Mouse (Mus musculus): ENCODE measurements at regions not wholly inside any gene's neighbourhood (a gene's known extent, or its start where the extent isn't known, plus 50 kb on each side); places are given as distances from the start of the nearest gene placed in this dataset.

DNA sequence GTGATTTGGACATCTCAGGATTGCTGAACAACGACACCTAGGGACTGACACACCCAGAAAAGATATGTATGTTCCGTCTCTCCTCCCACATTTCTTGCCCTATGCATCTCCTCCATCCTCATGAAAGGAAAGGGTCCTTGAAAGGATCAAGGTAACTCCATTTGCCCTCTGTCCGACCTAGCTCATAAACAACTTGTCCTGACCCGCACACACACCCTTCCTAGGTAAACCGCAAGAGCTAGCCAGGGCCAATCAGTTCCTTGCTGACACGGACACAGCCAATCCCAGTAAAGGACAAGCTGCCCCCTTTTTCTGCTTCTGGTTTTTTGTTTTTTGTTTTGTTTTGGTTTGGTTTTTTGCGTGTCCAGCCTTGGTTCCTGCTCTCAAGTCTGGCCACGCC, 118.0 kb downstream of the Atp23 start:
- H3K27me3 ChIP-seq: no peaks in the 10 kb centered on the region
- no peaks in the 10 kb centered on the region for H3K4me1 ChIP-seq
- ATAC-seq (ENCODE audit: insufficient number of reproducible peaks, insufficient read depth, low FRiP score, low TSS enrichment): no peak
- no peaks in the 10 kb centered on the region for H3K36me3 ChIP-seq
- WGBS: 89% methylated on average over 8 of the region's 8 CpGs
- H3K27ac ChIP-seq: no peak overlapping the region
- H3K9ac ChIP-seq: no peak overlapping the region
- H3K4me3 ChIP-seq: no peak overlapping the region
- no peaks in the 10 kb centered on the region for H3K9me3 ChIP-seq
- H3K4me2 ChIP-seq (replicated peaks): no peak overlapping the region

DNA sequence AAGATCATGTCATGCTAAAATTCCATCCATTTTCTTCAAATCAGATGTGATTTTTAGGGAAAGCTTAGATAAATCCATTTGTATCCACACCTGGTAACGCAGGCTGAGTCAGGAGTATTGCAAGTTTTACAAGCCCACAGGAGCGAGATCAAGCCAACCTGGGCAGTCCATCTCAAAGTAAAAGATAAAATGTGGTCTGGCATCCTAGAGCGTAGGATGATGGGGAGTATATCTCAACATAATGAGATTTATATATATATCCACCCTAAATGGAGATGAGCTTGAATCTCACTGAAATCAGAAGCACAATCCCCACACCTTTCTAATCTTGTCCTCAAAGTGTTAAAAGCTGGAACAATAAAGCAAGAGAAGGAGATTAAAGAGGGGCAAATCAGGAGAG, 124.6 kb downstream of the Atp23 start:
- H3K9ac ChIP-seq: no peak overlapping the region
- no peaks in the 10 kb centered on the region for H3K36me3 ChIP-seq
- 82% methylated on average over 3 of the region's 3 CpGs for WGBS
- no peaks in the 10 kb centered on the region for H3K9me3 ChIP-seq
- no peak overlapping the region for H3K4me2 ChIP-seq (replicated peaks)
- H3K27me3 ChIP-seq: no peaks in the 10 kb centered on the region
- 0 out of 2 replicates have a peak, but pooled peaks cover 3% of the 10 kb centered on the region for H3K4me1 ChIP-seq
- H3K27ac ChIP-seq: no peak overlapping the region
- no peak for ATAC-seq (ENCODE audit: insufficient number of reproducible peaks, insufficient read depth, low FRiP score, low TSS enrichment)
- H3K4me3 ChIP-seq: no peak overlapping the region

DNA sequence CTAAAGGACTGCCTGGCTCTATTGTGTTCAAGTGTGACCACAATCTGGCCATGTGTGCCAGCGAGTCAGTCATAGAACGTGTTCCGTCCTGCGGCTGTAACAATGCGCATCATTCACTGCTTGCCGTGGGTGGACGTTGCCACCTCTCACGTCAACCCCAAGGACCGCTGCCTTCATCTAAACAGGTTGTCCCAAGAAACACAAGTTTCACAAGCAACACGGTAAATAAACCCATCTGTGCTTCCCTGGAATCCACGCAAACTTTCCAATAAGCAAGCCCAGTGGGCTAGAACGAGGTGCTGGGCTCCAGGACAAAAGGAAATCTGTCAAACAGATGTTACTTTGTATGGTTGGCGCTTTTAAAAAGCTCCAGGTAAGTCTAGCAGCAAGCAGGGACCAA, 125.2 kb downstream of the Atp23 start:
- H3K36me3 ChIP-seq: no peaks in the 10 kb centered on the region
- no peak overlapping the region for H3K27ac ChIP-seq
- no peaks in the 10 kb centered on the region for H3K9me3 ChIP-seq
- no peak overlapping the region for H3K9ac ChIP-seq
- no peaks in the 10 kb centered on the region for H3K27me3 ChIP-seq
- H3K4me2 ChIP-seq (replicated peaks): no peak overlapping the region
- H3K4me1 ChIP-seq: 0 out of 2 replicates have a peak, but pooled peaks cover 3% of the 10 kb centered on the region
- H3K4me3 ChIP-seq: no peak overlapping the region
- ATAC-seq (ENCODE audit: insufficient number of reproducible peaks, insufficient read depth, low FRiP score, low TSS enrichment): no peak
- WGBS: 72% methylated on average over 13 of the region's 13 CpGs

DNA sequence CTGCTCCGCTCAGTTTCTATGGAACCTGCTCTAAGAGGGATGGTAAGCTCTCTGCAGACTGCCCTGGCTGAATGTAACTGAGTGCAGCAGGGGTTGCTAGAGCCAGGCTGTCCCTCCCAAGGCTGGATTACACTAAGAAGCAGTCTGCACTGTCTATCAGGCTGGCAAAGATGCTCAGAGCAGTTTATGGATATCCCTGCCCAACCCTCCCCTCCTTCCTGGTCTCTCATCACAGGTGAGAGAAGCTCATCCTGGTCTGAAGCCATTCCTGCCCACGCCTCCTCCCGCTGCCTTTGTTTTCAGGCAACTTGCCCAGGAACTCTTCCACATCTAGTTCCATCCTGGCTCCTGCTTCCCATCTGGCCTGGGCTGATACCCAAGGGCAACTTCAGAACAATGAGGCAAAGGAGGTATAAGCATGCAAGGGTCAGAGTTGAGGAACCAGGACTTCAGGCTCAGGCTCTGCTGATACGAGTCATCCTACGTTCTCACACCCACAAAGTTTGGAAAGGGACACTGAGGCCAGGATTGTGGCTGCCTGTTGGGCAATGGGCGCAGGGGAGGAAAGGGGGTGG, 130.6 kb downstream of the Atp23 start:
- H3K27me3 ChIP-seq: no peaks in the 10 kb centered on the region
- WGBS: 85% methylated on average over 6 of the region's 6 CpGs
- H3K27ac ChIP-seq: no peak overlapping the region
- no peak overlapping the region for H3K4me2 ChIP-seq (replicated peaks)
- H3K36me3 ChIP-seq: no peaks in the 10 kb centered on the region
- H3K4me3 ChIP-seq: no peak overlapping the region
- H3K9ac ChIP-seq: no peak overlapping the region
- no peaks in the 10 kb centered on the region for H3K4me1 ChIP-seq
- no peak for ATAC-seq (ENCODE audit: insufficient number of reproducible peaks, insufficient read depth, low FRiP score, low TSS enrichment)
- no peaks in the 10 kb centered on the region for H3K9me3 ChIP-seq

DNA sequence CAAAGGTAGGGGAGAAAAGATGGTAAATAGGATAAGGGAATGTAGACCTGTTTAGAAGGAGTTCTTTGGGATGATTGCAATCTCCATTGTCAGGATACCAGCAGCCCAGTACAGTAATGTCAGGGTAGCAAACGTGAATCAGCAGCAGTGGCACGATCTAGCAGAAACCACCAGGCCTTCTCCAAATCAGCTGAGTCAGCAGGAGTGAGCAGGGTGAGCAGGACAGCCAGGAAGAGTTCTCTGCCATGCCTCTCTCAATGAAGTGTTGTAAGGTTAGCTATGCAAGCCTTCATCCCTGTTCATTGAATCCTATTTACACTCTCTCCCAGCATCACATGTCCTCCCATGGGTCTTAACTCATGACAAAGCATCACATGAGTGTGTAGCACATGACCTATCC, 135.5 kb downstream of the Atp23 start:
- H3K27ac ChIP-seq: no peak overlapping the region
- no peak overlapping the region for H3K4me3 ChIP-seq
- ATAC-seq (ENCODE audit: insufficient number of reproducible peaks, insufficient read depth, low FRiP score, low TSS enrichment): no peak
- WGBS: 77% methylated on average over 2 of the region's 2 CpGs
- no peaks in the 10 kb centered on the region for H3K36me3 ChIP-seq
- no peak overlapping the region for H3K9ac ChIP-seq
- H3K4me2 ChIP-seq (replicated peaks): no peak overlapping the region
- H3K27me3 ChIP-seq: no peaks in the 10 kb centered on the region
- no peaks in the 10 kb centered on the region for H3K9me3 ChIP-seq
- H3K4me1 ChIP-seq: no peaks in the 10 kb centered on the region

DNA sequence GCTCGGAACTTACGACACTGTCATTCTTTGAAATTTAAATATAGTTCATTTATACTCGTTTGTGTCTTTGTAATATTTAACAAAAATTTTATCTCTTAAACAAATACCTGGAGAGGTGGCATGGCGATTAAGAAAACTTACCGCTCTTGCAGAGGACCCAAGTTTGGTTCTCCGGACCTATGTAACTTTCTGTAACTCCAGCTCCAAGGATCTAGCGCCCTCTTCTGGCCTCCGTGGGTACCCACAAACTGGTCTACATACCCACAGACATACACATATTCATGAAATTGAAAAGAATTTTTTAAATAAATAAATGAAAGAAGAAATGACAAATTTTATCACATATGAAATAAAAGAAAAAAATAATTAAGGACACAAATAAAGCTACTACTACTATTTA, 136.4 kb downstream of the Atp23 start:
- H3K27ac ChIP-seq: no peak overlapping the region
- no peak overlapping the region for H3K9ac ChIP-seq
- no peak overlapping the region for H3K4me2 ChIP-seq (replicated peaks)
- WGBS: 74% methylated on average over 8 of the region's 8 CpGs
- no peak overlapping the region for H3K4me3 ChIP-seq
- no peaks in the 10 kb centered on the region for H3K27me3 ChIP-seq
- no peaks in the 10 kb centered on the region for H3K4me1 ChIP-seq
- no peaks in the 10 kb centered on the region for H3K36me3 ChIP-seq
- no peak for ATAC-seq (ENCODE audit: insufficient number of reproducible peaks, insufficient read depth, low FRiP score, low TSS enrichment)
- H3K9me3 ChIP-seq: no peaks in the 10 kb centered on the region

DNA sequence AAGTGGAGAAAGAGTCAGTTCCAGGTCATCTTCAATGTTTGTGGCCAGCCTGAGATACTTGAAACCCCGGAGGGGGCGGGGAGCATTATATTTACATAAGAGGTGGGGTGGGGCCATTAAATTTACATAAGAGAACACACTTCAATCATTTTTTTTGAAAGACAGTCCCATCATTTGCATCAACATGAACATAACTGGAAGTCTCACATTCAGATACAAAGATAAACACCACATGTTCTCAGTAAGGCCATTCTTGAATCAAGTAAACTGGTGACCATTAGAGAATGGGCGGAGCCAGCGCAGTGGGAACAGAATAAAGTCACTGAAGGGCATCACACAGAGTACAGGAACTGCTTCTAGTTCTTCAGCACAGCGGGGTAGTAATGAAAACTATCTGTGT, 137.2 kb downstream of the Atp23 start:
- no peaks in the 10 kb centered on the region for H3K27me3 ChIP-seq
- H3K4me2 ChIP-seq (replicated peaks): no peak overlapping the region
- H3K9ac ChIP-seq: no peak overlapping the region
- no peak overlapping the region for H3K4me3 ChIP-seq
- ATAC-seq (ENCODE audit: insufficient number of reproducible peaks, insufficient read depth, low FRiP score, low TSS enrichment): no peak
- no peaks in the 10 kb centered on the region for H3K9me3 ChIP-seq
- no peaks in the 10 kb centered on the region for H3K4me1 ChIP-seq
- no peak overlapping the region for H3K27ac ChIP-seq
- 69% methylated on average over 5 of the region's 5 CpGs for WGBS
- H3K36me3 ChIP-seq: no peaks in the 10 kb centered on the region

DNA sequence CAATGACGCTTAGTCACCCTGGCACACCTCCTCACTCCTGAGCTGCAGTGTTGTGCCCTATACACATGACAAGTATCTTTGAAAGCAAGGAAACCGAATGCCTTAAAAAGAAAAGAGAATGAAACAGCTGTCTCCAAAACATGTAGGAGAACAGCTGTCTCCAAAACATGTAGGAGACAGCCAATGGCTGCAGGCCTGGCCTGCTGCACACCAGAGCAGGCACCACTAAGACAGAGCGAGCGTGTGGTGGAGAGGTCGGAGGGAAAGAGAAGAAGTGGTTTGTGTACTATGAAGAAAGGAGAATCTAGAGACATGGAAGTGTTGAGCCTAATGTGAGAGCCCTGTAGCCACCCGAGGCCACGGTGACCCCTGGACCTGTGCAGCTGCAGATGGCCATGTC, 142.5 kb downstream of the Atp23 start:
- no peak overlapping the region for H3K9ac ChIP-seq
- no peak overlapping the region for H3K27ac ChIP-seq
- H3K4me3 ChIP-seq: no peak overlapping the region
- WGBS: 80% methylated on average over 7 of the region's 7 CpGs
- H3K9me3 ChIP-seq: no peaks in the 10 kb centered on the region
- no peaks in the 10 kb centered on the region for H3K4me1 ChIP-seq
- no peak for ATAC-seq (ENCODE audit: insufficient number of reproducible peaks, insufficient read depth, low FRiP score, low TSS enrichment)
- no peaks in the 10 kb centered on the region for H3K36me3 ChIP-seq
- no peak overlapping the region for H3K4me2 ChIP-seq (replicated peaks)
- H3K27me3 ChIP-seq: no peaks in the 10 kb centered on the region

DNA sequence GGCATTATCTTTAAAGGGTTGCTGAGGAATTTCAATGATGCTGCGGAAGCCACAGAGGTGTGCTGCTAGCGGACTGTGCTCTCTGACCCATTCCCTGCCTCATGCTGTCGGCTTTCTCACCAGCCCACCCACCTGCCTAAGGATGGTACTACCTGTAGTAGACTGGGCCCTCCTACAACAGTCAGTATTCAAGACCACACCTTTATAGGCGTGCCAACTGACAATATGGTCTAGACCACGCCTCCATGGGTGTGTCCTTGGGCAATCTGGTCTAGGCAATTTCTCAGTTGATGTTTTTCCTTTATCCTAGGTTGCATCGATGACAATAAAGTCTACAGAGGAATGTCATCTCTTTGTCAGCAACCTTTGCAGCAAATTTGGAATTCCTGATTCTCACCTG, 148.0 kb downstream of the Atp23 start:
- Histone ChIP-seq H3K27ac (no peak overlapping the region), H3K4me1 (no peaks in the 10 kb centered on the region), H3K36me3 (no peaks in the 10 kb centered on the region), H3K9me3 (no peaks in the 10 kb centered on the region), H3K4me2 (replicated peaks) (no peak overlapping the region), H3K27me3 (no peaks in the 10 kb centered on the region), H3K4me3 (no peak overlapping the region), H3K9ac (no peak overlapping the region)
- ATAC-seq (ENCODE audit: insufficient number of reproducible peaks, insufficient read depth, low FRiP score, low TSS enrichment): no peak
- WGBS: 72% methylated on average over 6 of the region's 6 CpGs

DNA sequence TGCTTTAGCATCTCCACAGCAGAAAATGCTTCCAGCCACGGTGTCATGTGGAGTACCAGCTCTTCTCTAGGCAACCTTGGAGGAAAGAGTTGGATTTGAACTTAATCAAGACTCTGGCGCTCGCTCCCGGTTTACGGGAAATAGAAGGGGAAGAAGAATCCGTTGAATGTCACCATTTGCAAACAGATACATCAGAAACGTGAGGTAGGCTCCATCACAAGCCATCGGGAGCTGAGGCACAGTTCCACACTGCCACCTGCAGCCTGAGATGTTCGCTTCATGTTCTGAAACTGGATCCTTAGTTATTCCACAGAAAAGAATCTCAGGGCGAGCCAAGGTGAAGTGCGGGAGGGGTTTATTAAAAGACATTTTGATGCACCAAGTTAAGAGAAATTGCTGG, 148.5 kb downstream of the Atp23 start:
- no peak for ATAC-seq (ENCODE audit: insufficient number of reproducible peaks, insufficient read depth, low FRiP score, low TSS enrichment)
- no peaks in the 10 kb centered on the region for H3K9me3 ChIP-seq
- H3K27me3 ChIP-seq: no peaks in the 10 kb centered on the region
- H3K9ac ChIP-seq: no peak overlapping the region
- no peak overlapping the region for H3K4me2 ChIP-seq (replicated peaks)
- no peaks in the 10 kb centered on the region for H3K4me1 ChIP-seq
- H3K36me3 ChIP-seq: no peaks in the 10 kb centered on the region
- H3K27ac ChIP-seq: no peak overlapping the region
- H3K4me3 ChIP-seq: no peak overlapping the region
- 56% methylated on average over 11 of the region's 11 CpGs for WGBS

DNA sequence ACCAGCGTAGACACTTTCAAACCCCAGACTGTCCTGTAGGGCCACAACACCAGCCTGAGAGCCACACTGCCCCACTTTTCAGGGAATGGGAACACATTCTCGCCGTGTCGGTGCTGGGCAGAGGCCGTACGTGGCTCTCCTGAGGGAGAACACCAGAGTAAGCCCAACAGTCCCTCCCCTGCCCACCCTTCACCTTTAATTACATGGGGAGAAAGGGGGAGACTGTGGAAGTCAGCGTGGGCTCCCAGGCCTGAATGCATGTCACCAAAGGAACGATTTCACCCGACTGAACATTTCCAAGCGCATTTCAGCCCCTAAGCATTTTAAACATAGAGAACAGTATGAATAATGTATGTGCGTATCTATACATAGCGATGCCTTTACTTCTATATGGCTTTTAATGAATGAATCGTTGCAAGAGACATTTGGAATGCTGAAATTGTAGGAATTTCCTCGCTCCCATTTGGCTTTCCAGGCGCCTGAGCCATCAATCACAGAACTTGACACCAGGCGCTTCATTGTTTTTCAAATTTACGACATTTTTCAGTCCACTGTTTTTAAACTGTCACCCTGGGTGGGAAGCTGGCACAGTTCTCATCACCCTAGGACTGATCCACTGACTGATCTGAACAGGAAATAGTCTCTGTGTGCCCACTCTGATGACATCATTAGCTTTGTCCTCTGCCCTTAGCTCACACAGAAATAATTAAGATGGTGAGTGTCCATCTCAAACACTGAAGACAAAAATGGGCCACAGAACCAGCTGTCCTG, 152.3 kb downstream of the Atp23 start:
- no peak for ATAC-seq (ENCODE audit: insufficient number of reproducible peaks, insufficient read depth, low FRiP score, low TSS enrichment)
- H3K4me3 ChIP-seq: no peak overlapping the region
- no peak overlapping the region for H3K27ac ChIP-seq
- no peaks in the 10 kb centered on the region for H3K9me3 ChIP-seq
- H3K27me3 ChIP-seq: no peaks in the 10 kb centered on the region
- WGBS: 69% methylated on average over 17 of the region's 17 CpGs
- no peaks in the 10 kb centered on the region for H3K4me1 ChIP-seq
- no peaks in the 10 kb centered on the region for H3K36me3 ChIP-seq
- H3K4me2 ChIP-seq (replicated peaks): no peak overlapping the region
- H3K9ac ChIP-seq: no peak overlapping the region

DNA sequence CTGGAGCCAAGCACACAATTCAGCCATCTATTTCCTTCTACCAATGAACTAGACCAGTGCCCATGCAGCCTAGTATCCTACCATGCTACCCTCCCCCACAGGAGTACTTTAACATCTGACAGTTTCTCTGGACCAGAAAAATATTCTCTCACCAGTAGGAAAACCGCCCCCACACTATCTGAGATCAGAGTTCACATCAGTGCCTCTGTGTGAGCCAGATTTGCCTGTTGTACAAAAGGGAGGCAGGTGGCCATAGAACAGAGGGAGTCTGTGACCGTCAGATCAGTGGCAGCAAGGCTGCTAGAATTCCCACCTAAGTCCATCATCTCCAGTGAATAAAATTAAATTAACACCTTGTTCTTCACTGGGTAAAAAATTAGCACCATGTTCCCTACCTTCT, 166.5 kb downstream of the Atp23 start:
- Histone ChIP-seq H3K9me3 (no peaks in the 10 kb centered on the region), H3K4me3 (no peak overlapping the region), H3K9ac (no peak overlapping the region), H3K4me1 (no peaks in the 10 kb centered on the region), H3K27ac (no peak overlapping the region), H3K27me3 (no peaks in the 10 kb centered on the region), H3K36me3 (no peaks in the 10 kb centered on the region), H3K4me2 (replicated peaks) (no peak overlapping the region)
- WGBS: 74% methylated on average over 2 of the region's 2 CpGs
- no peak for ATAC-seq (ENCODE audit: insufficient number of reproducible peaks, insufficient read depth, low FRiP score, low TSS enrichment)

Measured in embryonic facial prominence, embryonic 12.5 days (tissue).